Comparison of ENCODE assay signal across 17 mouse cellular contexts in genomic region chr5:4929628-4930027, GRCm38 (mm10).
"Had no signal": no experiment of that assay in that cellular context is flagged by ENCODE, and none has a peak within 500 bp of the region (broad histone marks: within the 10 kb centered on the region; RNA-seq: fewer than 3 reads in every experiment).

No protein-coding gene starts in this region.

- DNase-seq: kidney, adult 18-20 months; kidney, adult 9 months; kidney, postnatal 14 days; kidney, postnatal 4 days; layer of hippocampus, adult 9-11 months; layer of hippocampus, postnatal 36 days; liver, embryonic 13.5 days; lung, adult 2 months; lung, postnatal 14 days; lung, postnatal 4 days; right cerebral cortex, postnatal 14 days; right cerebral cortex, postnatal 4 days; thymus, adult 2 months; thymus, postnatal 14 days; thymus, postnatal 4 days had no signal

- H3K9me3 ChIP-seq: liver, embryonic 13.5 days had no signal

- H3K4me2 ChIP-seq: liver, embryonic 13.5 days had no signal

- H3K4me1 ChIP-seq: liver, embryonic 13.5 days had no signal

- H3K9ac ChIP-seq: liver, embryonic 13.5 days had no signal

- H3K27me3 ChIP-seq: liver, embryonic 13.5 days had no signal

- H3K27ac ChIP-seq: left cerebral cortex, adult 2 months; liver, embryonic 13.5 days; stomach, postnatal 0 days had no signal

- H3K36me3 ChIP-seq: liver, embryonic 13.5 days had no signal

- H3K4me3 ChIP-seq: left cerebral cortex, adult 2 months; liver, embryonic 13.5 days had no signal
